8 mouse cellular contexts compared by ENCODE assay signal in the genomic region with DNA sequence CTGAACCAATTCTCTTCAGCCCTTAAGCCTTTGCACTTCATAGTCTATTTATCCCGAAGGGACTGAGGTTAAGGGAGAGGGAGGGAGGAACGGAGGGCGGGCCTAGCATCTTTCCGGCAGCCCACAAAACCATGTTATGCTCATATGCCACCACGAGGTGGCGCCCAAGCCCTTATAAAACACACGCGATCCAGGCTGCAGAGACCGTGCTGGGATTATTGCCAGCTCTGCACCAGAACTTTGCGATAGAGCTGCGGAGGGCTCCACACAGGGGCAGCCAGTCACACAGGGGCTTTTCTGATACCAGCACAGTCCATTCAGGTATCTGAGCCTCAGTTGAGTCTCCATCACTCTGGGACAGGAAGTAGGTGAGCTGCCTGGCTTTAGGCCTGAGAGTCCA. TPM values are rescaled to one million over a fixed set of nuclear protein-coding genes. Genes with fewer than 3 reads are reported as not detected.
DNase-seq lines count a peak whose midpoint lies in the region; ATAC-seq and TF ChIP-seq lines count a peak whose summit lies in the region.

No protein-coding gene starts in this region.

- intact Hi-C loops in heart, adult 2 months (cut with DNase I) = loop anchor here (10.0 kb wide), 1 partner anchor 340 kb away; no protein-coding TSS in a partner anchor

- no peaks in the 10 kb centered on the region for H3K9me3 ChIP-seq in embryonic facial prominence, embryonic 11.5 days (replicated peaks; ENCODE audit: control insufficient read depth, low read length)
- no peaks in the 10 kb centered on the region for H3K9me3 ChIP-seq in liver, embryonic 14.5 days (ENCODE audit: control insufficient read depth, low read length)
- H3K9me3 ChIP-seq in neural tube, embryonic 15.5 days (replicated peaks) = no peaks in the 10 kb centered on the region

- H3K9ac ChIP-seq in embryonic facial prominence, embryonic 11.5 days (replicated peaks; ENCODE audit: low read length) = no peak overlapping the region
- no peak overlapping the region for H3K9ac ChIP-seq in heart, adult 2 months (ENCODE audit: low read depth, low read length)
- no peak overlapping the region for H3K9ac ChIP-seq in liver, embryonic 14.5 days (replicated peaks)
- no peak overlapping the region for H3K9ac ChIP-seq in neural tube, embryonic 15.5 days (replicated peaks)

- no peak for TF ChIP-seq POLR2A in heart, adult 2 months (IDR thresholded peaks at IDR 0.05; ENCODE audit: insufficient read depth, low read depth, low read length)
- no peak for TF ChIP-seq POLR2A in testis, adult 2 months (IDR thresholded peaks at IDR 0.05; ENCODE audit: control insufficient read depth, low read depth, low read length)

- no peaks in the 10 kb centered on the region for H3K79me2 ChIP-seq in heart, adult 2 months (replicated peaks; ENCODE audit: control insufficient read depth, insufficient read depth, low read length)

- H3K27ac ChIP-seq in embryonic facial prominence, embryonic 11.5 days (replicated peaks; ENCODE audit: low read depth, low read length) = no peak overlapping the region
- H3K27ac ChIP-seq in heart, adult 2 months = no peak overlapping the region
- no peak overlapping the region for H3K27ac ChIP-seq in liver, embryonic 14.5 days
- no peak overlapping the region for H3K27ac ChIP-seq in neural tube, embryonic 15.5 days (replicated peaks)
- H3K27ac ChIP-seq in testis, adult 2 months (ENCODE audit: control insufficient read depth, insufficient read depth, low read depth, low read length) = no peak overlapping the region

- no peaks in the 10 kb centered on the region for H3K36me3 ChIP-seq in embryonic facial prominence, embryonic 11.5 days (replicated peaks; ENCODE audit: control insufficient read depth, insufficient read depth, low read depth, low read length)
- no peaks in the 10 kb centered on the region for H3K36me3 ChIP-seq in heart, adult 2 months (ENCODE audit: control insufficient read depth, insufficient read depth, low read length)
- no peaks in the 10 kb centered on the region for H3K36me3 ChIP-seq in liver, embryonic 14.5 days (replicated peaks; ENCODE audit: control insufficient read depth, insufficient read depth, low read depth)
- H3K36me3 ChIP-seq in neural tube, embryonic 15.5 days = no peaks in the 10 kb centered on the region
- no peaks in the 10 kb centered on the region for H3K36me3 ChIP-seq in testis, adult 2 months (ENCODE audit: control insufficient read depth, insufficient read depth, low read length)

- no peak overlapping the region for H3K4me3 ChIP-seq in embryonic facial prominence, embryonic 11.5 days (ENCODE audit: low read depth, low read length)
- H3K4me3 ChIP-seq in heart, adult 2 months = no peak overlapping the region
- no peak overlapping the region for H3K4me3 ChIP-seq in liver, embryonic 14.5 days (ENCODE audit: insufficient read depth in 1 of 2, low read depth in 2 of 2, low read length in 2 of 2)
- H3K4me3 ChIP-seq in neural tube, embryonic 15.5 days (replicated peaks) = no peak overlapping the region
- no peak overlapping the region for H3K4me3 ChIP-seq in testis, adult 2 months (ENCODE audit: control insufficient read depth, low read depth, low read length)

- TF ChIP-seq CTCF in heart, adult 2 months (IDR thresholded peaks at IDR 0.05) = peak; percentile 91
- peak; percentile 95 for TF ChIP-seq CTCF in liver, embryonic 14.5 days (IDR thresholded peaks at IDR 0.05; ENCODE audit: low read depth)
- TF ChIP-seq CTCF in testis, adult 2 months (IDR thresholded peaks at IDR 0.05; ENCODE audit: control insufficient read depth, insufficient read depth, insufficient replicate concordance, low read depth, low read length) = peak; percentile 93

- no peak; the same call in 1 of the 2 replicates for ATAC-seq in embryonic facial prominence, embryonic 11.5 days (replicated peaks; ENCODE audit: insufficient number of reproducible peaks, low FRiP score, low TSS enrichment, low read depth)
- no peak for ATAC-seq in liver, embryonic 14.5 days (ENCODE audit: insufficient read depth)
- ATAC-seq in neural tube, embryonic 15.5 days (ENCODE audit: low FRiP score) = peak; percentile 62

- H3K4me2 ChIP-seq in embryonic facial prominence, embryonic 11.5 days (ENCODE audit: low read depth, low read length) = no peak overlapping the region
- H3K4me2 ChIP-seq in liver, embryonic 14.5 days (ENCODE audit: low read depth) = no peak overlapping the region
- no peak overlapping the region for H3K4me2 ChIP-seq in neural tube, embryonic 15.5 days

- H3K4me1 ChIP-seq in embryonic facial prominence, embryonic 11.5 days (ENCODE audit: control insufficient read depth, insufficient read depth, low read length) = no peaks in the 10 kb centered on the region; the same call in none of the 2 replicates
- peaks cover 4% of the 10 kb centered on the region; the same call in 1 of the 2 replicates for H3K4me1 ChIP-seq in heart, adult 2 months (ENCODE audit: control insufficient read depth, insufficient read depth, low read length)
- H3K4me1 ChIP-seq in liver, embryonic 14.5 days (replicated peaks; ENCODE audit: control insufficient read depth in 2 of 2, insufficient read depth in 2 of 2, low read length in 1 of 2) = peaks cover 6 to 8% of the 10 kb centered on the region in 2 experiments
- H3K4me1 ChIP-seq in neural tube, embryonic 15.5 days = peaks cover 11% of the 10 kb centered on the region
- peaks cover 9% of the 10 kb centered on the region for H3K4me1 ChIP-seq in testis, adult 2 months (ENCODE audit: control insufficient read depth, insufficient read depth, low read length)

- peak; percentile 86 for DNase-seq in B cell, adult 2 months
- peak; percentile 91 for DNase-seq in adrenal gland, postnatal 10 days
- peak; percentile 94 for DNase-seq in embryonic facial prominence, embryonic 11.5 days (ENCODE audit: low spot score)
- DNase-seq in heart, adult 2 months = peak; percentile 89 to 90
- DNase-seq in kidney, postnatal 10 days = peak; percentile 95
- peak in 2 of 3 experiments; percentile 62 to 68 for DNase-seq in liver, embryonic 14.5 days (ENCODE audit: low read depth in 3 of 3, low spot score in 3 of 3)

- peak; percentile 90 for TF ChIP-seq EP300 in heart, adult 2 months (IDR thresholded peaks at IDR 0.05; ENCODE audit: insufficient read depth, low read depth, low read length)
- TF ChIP-seq EP300 in liver, embryonic 14.5 days (IDR thresholded peaks at IDR 0.05; ENCODE audit: low read depth) = no peak

- 2% methylated on average over 11 of the region's 11 CpGs for WGBS in embryonic facial prominence, embryonic 11.5 days
- WGBS in heart, adult 2 months = under 1% methylated on average over 11 of the region's 11 CpGs
- 2% methylated on average over 11 of the region's 11 CpGs for WGBS in liver, embryonic 14.5 days (ENCODE audit: insufficient replicate concordance)
- under 1% methylated on average over 11 of the region's 11 CpGs for WGBS in neural tube, embryonic 15.5 days

- no peaks in the 10 kb centered on the region for H3K27me3 ChIP-seq in embryonic facial prominence, embryonic 11.5 days (ENCODE audit: control insufficient read depth, insufficient read depth, low read length)
- no peaks in the 10 kb centered on the region for H3K27me3 ChIP-seq in heart, adult 2 months (ENCODE audit: control insufficient read depth, insufficient read depth, low read length)
- H3K27me3 ChIP-seq in liver, embryonic 14.5 days (ENCODE audit: control insufficient read depth, insufficient read depth, low read length) = no peaks in the 10 kb centered on the region
- peaks cover 15% of the 10 kb centered on the region for H3K27me3 ChIP-seq in neural tube, embryonic 15.5 days (replicated peaks)
- no peaks in the 10 kb centered on the region for H3K27me3 ChIP-seq in testis, adult 2 months (ENCODE audit: control insufficient read depth, insufficient read depth, low read length)

RNA-seq across cellular contexts. Expression of a gene that starts 12.1 kb away (rescaled TPM):
- total RNA-seq in adrenal gland, postnatal 10 days (2021) = 10 to 100 TPM; 44.1 to 47.5 TPM
- polyA plus RNA-seq in embryonic facial prominence, embryonic 11.5 days (2014; fragmentation: Nextera tagmentation; extraction: Ambion mirVana) = 6.8 and 7.5 TPM in 2 replicates
- 10 to 100 TPM; 15.2 to 18.7 TPM for total RNA-seq in heart, adult 2 months (2021)
- polyA plus RNA-seq in heart, adult 2 months (2012; rRNA removed) = 28.1 and 31.6 TPM in 2 replicates
- 61.6 and 72.2 TPM in 2 replicates for polyA plus RNA-seq in liver, embryonic 14.5 days (2012; rRNA removed)
- polyA plus RNA-seq in liver, embryonic 14.5 days (2014; fragmentation: Nextera tagmentation; extraction: Ambion mirVana) = 58.6 and 63.1 TPM in 2 replicates
- polyA plus RNA-seq in neural tube, embryonic 15.5 days (2015; fragmentation: Nextera tagmentation; extraction: Ambion mirVana) = 22.4 and 68.9 TPM in 2 replicates
- polyA plus RNA-seq in testis, adult 2 months (2012; rRNA removed) = 29.9 and 31.7 TPM in 2 replicates
